Mouse (Mus musculus): ENCODE data around the gene Fsd2. TPM values are rescaled to one million over a fixed set of nuclear protein-coding genes. Genes with fewer than 3 reads are reported as not detected.

Fsd2 gene
- polyA plus RNA-seq, 1 experiment from 2014 or later: 0.27 TPM

GRCm38 (mm10) chr7:81596086-81596485 lies 29.3 kb upstream of the Fsd2 start:
- no peaks in the 10 kb centered on the region for H3K27me3 ChIP-seq (ENCODE audit: insufficient read depth, low read length)
- H3K4me1 ChIP-seq (ENCODE audit: insufficient read depth, low read length): no peaks in the 10 kb centered on the region
- H3K9ac ChIP-seq (replicated peaks; ENCODE audit: low read length): no peak overlapping the region
- H3K4me3 ChIP-seq (ENCODE audit: low read length): no peak overlapping the region
- no peaks in the 10 kb centered on the region for H3K9me3 ChIP-seq (ENCODE audit: low read length)
- H3K36me3 ChIP-seq (ENCODE audit: insufficient read depth, low read length): peaks cover 41% of the 10 kb centered on the region
- 84% methylated on average over 6 of the region's 6 CpGs for WGBS
- ATAC-seq (ENCODE audit: low FRiP score, low TSS enrichment): no peak
- no peak overlapping the region for H3K27ac ChIP-seq (ENCODE audit: low read length)
- no peak overlapping the region for H3K4me2 ChIP-seq (replicated peaks; ENCODE audit: low read depth, low read length)

GRCm38 (mm10) chr7:81595056-81595455 lies 28.3 kb upstream of the Fsd2 start:
- Histone ChIP-seq H3K36me3 (ENCODE audit: insufficient read depth, low read length) (peaks cover 45% of the 10 kb centered on the region), H3K27me3 (ENCODE audit: insufficient read depth, low read length) (no peaks in the 10 kb centered on the region), H3K27ac (ENCODE audit: low read length) (no peak overlapping the region), H3K9ac (replicated peaks; ENCODE audit: low read length) (no peak overlapping the region), H3K4me2 (replicated peaks; ENCODE audit: low read depth, low read length) (no peak overlapping the region), H3K4me1 (ENCODE audit: insufficient read depth, low read length) (no peaks in the 10 kb centered on the region), H3K9me3 (ENCODE audit: low read length) (no peaks in the 10 kb centered on the region), H3K4me3 (ENCODE audit: low read length) (no peak overlapping the region)
- ATAC-seq (ENCODE audit: low FRiP score, low TSS enrichment): no peak
- 92% methylated on average over 5 of the region's 5 CpGs for WGBS

- Histone ChIP-seq H3K4me3 (ENCODE audit: low read length) (no peak overlapping the region), H3K9me3 (ENCODE audit: low read length) (no peaks in the 10 kb centered on the region), H3K9ac (replicated peaks; ENCODE audit: low read length) (no peak overlapping the region), H3K27ac (ENCODE audit: low read length) (no peak overlapping the region), H3K36me3 (ENCODE audit: insufficient read depth, low read length) (peaks cover 46% of the 10 kb centered on the region), H3K4me1 (ENCODE audit: insufficient read depth, low read length) (no peaks in the 10 kb centered on the region), H3K4me2 (replicated peaks; ENCODE audit: low read depth, low read length) (no peak overlapping the region), H3K27me3 (ENCODE audit: insufficient read depth, low read length) (no peaks in the 10 kb centered on the region)
- no peak for ATAC-seq (ENCODE audit: low FRiP score, low TSS enrichment)
- 88% methylated on average over 8 of the region's 8 CpGs for WGBS
These were observed 26.6 kb upstream of the Fsd2 start for GRCm38 (mm10) chr7:81593387-81593786.

DNA sequence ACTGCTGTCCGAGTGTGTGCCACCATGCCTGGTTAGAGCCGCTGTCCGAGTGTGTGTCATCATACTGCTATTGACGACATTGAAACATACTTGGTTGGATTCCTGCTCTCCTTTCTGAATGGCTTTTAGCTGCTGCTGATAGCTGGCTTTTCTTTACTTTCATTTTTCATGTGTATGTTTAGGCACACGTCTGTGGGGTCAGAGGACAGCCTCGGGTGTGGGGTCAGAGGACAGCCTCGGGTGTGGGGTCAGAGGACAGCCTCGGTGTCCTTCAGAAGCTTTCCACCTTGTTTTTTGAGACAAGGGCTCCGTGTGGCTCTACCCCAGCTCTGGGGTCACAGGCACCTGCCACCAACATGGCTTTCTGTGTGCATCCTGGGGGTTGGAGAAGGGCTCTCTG lies 25.9 kb upstream of the Fsd2 start:
- Histone ChIP-seq H3K27ac (ENCODE audit: low read length) (no peak overlapping the region), H3K4me1 (ENCODE audit: insufficient read depth, low read length) (no peaks in the 10 kb centered on the region), H3K36me3 (ENCODE audit: insufficient read depth, low read length) (peaks cover 48% of the 10 kb centered on the region), H3K4me3 (ENCODE audit: low read length) (no peak overlapping the region), H3K4me2 (replicated peaks; ENCODE audit: low read depth, low read length) (no peak overlapping the region), H3K9me3 (ENCODE audit: low read length) (no peaks in the 10 kb centered on the region), H3K9ac (replicated peaks; ENCODE audit: low read length) (no peak overlapping the region), H3K27me3 (ENCODE audit: insufficient read depth, low read length) (no peaks in the 10 kb centered on the region)
- whole genome bisulfite sequencing: 83% methylated on average over 9 of the region's 9 CpGs
- ATAC-seq (ENCODE audit: low FRiP score, low TSS enrichment): no peak

DNA sequence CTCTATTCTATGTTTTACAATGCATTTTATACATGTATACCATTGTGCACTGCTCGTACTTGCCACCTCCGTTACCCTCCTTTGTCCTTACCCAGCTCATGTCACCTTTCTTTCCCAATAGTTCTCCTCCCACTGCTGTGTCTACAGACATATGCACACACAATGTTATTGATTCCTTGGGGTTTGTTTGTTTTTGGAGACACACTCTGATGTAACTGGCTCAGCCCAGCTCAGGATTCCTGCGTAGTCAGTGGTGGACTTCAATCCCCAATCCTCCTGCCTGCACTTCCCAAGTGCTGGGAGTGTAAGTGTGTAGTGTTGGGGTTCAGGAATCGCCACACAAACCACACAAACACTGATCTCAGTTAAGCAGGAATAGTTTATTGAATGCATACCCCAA lies 20.5 kb upstream of the Fsd2 start:
- peaks cover 37% of the 10 kb centered on the region for H3K36me3 ChIP-seq (ENCODE audit: insufficient read depth, low read length)
- no peak for ATAC-seq (ENCODE audit: low FRiP score, low TSS enrichment)

GRCm38 (mm10) chr7:81585326-81585725 lies 18.6 kb upstream of the Fsd2 start:
- no peaks in the 10 kb centered on the region for H3K27me3 ChIP-seq (ENCODE audit: insufficient read depth, low read length)
- peaks cover 9% of the 10 kb centered on the region for H3K9me3 ChIP-seq (ENCODE audit: low read length)
- no peaks in the 10 kb centered on the region for H3K4me1 ChIP-seq (ENCODE audit: insufficient read depth, low read length)
- 91% methylated on average over 7 of the region's 7 CpGs for WGBS
- H3K36me3 ChIP-seq (ENCODE audit: insufficient read depth, low read length): peaks cover 26% of the 10 kb centered on the region
- ATAC-seq (ENCODE audit: low FRiP score, low TSS enrichment): no peak
- H3K9ac ChIP-seq (replicated peaks; ENCODE audit: low read length): no peak overlapping the region
- H3K4me3 ChIP-seq (ENCODE audit: low read length): no peak overlapping the region
- no peak overlapping the region for H3K4me2 ChIP-seq (replicated peaks; ENCODE audit: low read depth, low read length)
- no peak overlapping the region for H3K27ac ChIP-seq (ENCODE audit: low read length)

More for the DNA sequence above, 20.5 kb upstream of the Fsd2 start:
- peaks cover 9% of the 10 kb centered on the region for H3K9me3 ChIP-seq (ENCODE audit: low read length)
- H3K4me1 ChIP-seq (ENCODE audit: insufficient read depth, low read length): no peaks in the 10 kb centered on the region
- no peak overlapping the region for H3K4me3 ChIP-seq (ENCODE audit: low read length)
- H3K27ac ChIP-seq (ENCODE audit: low read length): no peak overlapping the region
- no peaks in the 10 kb centered on the region for H3K27me3 ChIP-seq (ENCODE audit: insufficient read depth, low read length)
- no peak overlapping the region for H3K4me2 ChIP-seq (replicated peaks; ENCODE audit: low read depth, low read length)
- no peak overlapping the region for H3K9ac ChIP-seq (replicated peaks; ENCODE audit: low read length)
- WGBS: 89% methylated on average over 4 of the region's 4 CpGs

DNA sequence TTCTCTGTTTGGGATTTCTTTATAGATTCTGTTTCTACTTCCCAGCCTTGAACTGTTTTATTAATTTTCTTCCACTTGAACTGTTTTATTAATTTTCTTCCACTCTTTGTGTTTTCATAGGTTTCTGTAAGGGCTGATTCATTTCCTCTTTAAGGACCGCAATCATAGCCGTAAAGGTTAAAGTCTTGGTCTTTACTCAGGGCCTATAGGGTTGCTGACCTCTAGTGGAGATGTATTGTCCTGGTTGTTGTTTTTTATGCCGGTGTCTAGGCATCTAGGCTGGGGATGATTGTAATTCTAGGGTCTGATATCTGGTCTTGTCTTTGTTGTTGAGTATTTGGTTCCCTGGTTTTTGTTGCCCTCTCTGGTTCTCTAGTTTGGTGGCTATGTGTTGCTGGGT lies 16.8 kb upstream of the Fsd2 start:
- peaks cover 9% of the 10 kb centered on the region for H3K9me3 ChIP-seq (ENCODE audit: low read length)
- WGBS: 67% methylated on average over 3 of the region's 3 CpGs
- H3K36me3 ChIP-seq (ENCODE audit: insufficient read depth, low read length): peaks cover 34% of the 10 kb centered on the region
- no peak overlapping the region for H3K27ac ChIP-seq (ENCODE audit: low read length)
- no peaks in the 10 kb centered on the region for H3K27me3 ChIP-seq (ENCODE audit: insufficient read depth, low read length)
- H3K4me1 ChIP-seq (ENCODE audit: insufficient read depth, low read length): no peaks in the 10 kb centered on the region
- H3K4me2 ChIP-seq (replicated peaks; ENCODE audit: low read depth, low read length): no peak overlapping the region
- H3K9ac ChIP-seq (replicated peaks; ENCODE audit: low read length): no peak overlapping the region
- H3K4me3 ChIP-seq (ENCODE audit: low read length): no peak overlapping the region
- ATAC-seq (ENCODE audit: low FRiP score, low TSS enrichment): no peak

DNA sequence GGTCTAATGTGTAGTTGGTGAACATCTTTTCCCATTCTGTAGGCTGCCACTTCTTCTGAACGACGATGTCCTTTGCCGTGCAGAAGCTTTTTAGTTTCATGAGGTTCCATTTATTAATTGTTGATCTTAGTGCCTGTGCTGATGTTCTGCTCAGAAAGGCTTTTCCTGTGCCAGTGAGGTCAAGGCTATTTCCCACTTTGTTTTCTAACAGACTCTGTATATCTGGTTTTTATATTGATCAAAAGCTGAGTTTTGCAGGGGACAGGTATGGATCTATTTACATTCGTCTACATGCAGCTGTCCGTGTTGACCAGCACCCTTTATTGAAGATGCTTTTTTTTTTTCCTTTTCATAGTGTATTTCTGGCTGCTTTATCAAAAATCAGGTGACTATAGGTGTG lies 12.6 kb upstream of the Fsd2 start:
- WGBS: 94% methylated on average over 5 of the region's 5 CpGs
- H3K4me2 ChIP-seq (replicated peaks; ENCODE audit: low read depth, low read length): no peak overlapping the region
- H3K27me3 ChIP-seq (ENCODE audit: insufficient read depth, low read length): no peaks in the 10 kb centered on the region
- no peaks in the 10 kb centered on the region for H3K4me1 ChIP-seq (ENCODE audit: insufficient read depth, low read length)
- H3K36me3 ChIP-seq (ENCODE audit: insufficient read depth, low read length): peaks cover 18% of the 10 kb centered on the region
- no peak for ATAC-seq (ENCODE audit: low FRiP score, low TSS enrichment)
- H3K27ac ChIP-seq (ENCODE audit: low read length): no peak overlapping the region
- no peak overlapping the region for H3K4me3 ChIP-seq (ENCODE audit: low read length)
- H3K9me3 ChIP-seq (ENCODE audit: low read length): no peaks in the 10 kb centered on the region
- H3K9ac ChIP-seq (replicated peaks; ENCODE audit: low read length): no peak overlapping the region

- 87% methylated on average over 7 of the region's 7 CpGs for WGBS
- H3K4me1 ChIP-seq (ENCODE audit: insufficient read depth, low read length): no peaks in the 10 kb centered on the region
- H3K4me3 ChIP-seq (ENCODE audit: low read length): no peak overlapping the region
- H3K36me3 ChIP-seq (ENCODE audit: insufficient read depth, low read length): peaks cover 18% of the 10 kb centered on the region
- no peaks in the 10 kb centered on the region for H3K9me3 ChIP-seq (ENCODE audit: low read length)
- H3K4me2 ChIP-seq (replicated peaks; ENCODE audit: low read depth, low read length): no peak overlapping the region
- no peaks in the 10 kb centered on the region for H3K27me3 ChIP-seq (ENCODE audit: insufficient read depth, low read length)
- no peak overlapping the region for H3K27ac ChIP-seq (ENCODE audit: low read length)
- H3K9ac ChIP-seq (replicated peaks; ENCODE audit: low read length): no peak overlapping the region
- ATAC-seq (ENCODE audit: low FRiP score, low TSS enrichment): no peak
These were observed 11.7 kb upstream of the Fsd2 start for GRCm38 (mm10) chr7:81578413-81578812.

- Histone ChIP-seq H3K4me1 (ENCODE audit: insufficient read depth, low read length) (0 out of 2 replicates have a peak, but pooled peaks cover under 1% of the 10 kb centered on the region), H3K27ac (ENCODE audit: low read length) (no peak overlapping the region), H3K9ac (replicated peaks; ENCODE audit: low read length) (no peak overlapping the region), H3K9me3 (ENCODE audit: low read length) (no peaks in the 10 kb centered on the region), H3K27me3 (ENCODE audit: insufficient read depth, low read length) (no peaks in the 10 kb centered on the region), H3K36me3 (ENCODE audit: insufficient read depth, low read length) (peaks cover 18% of the 10 kb centered on the region), H3K4me2 (replicated peaks; ENCODE audit: low read depth, low read length) (no peak overlapping the region), H3K4me3 (ENCODE audit: low read length) (no peak overlapping the region)
- WGBS: 96% methylated on average over 3 of the region's 3 CpGs
- ATAC-seq (ENCODE audit: low FRiP score, low TSS enrichment): no peak
These were observed 11.1 kb upstream of the Fsd2 start for GRCm38 (mm10) chr7:81577872-81578271.

Measured in kidney, embryonic 16.5 days (tissue).